Mouse (Mus musculus): ENCODE measurements around the gene Nfatc3.

The Nfatc3 gene

GRCm38 (mm10) chr8:106056455-106056982 lies 2.1 kb upstream of the Nfatc3 start:
- no peak for DNase-seq (ENCODE audit: low spot score in 2 of 2)

- DNase-seq (ENCODE audit: low spot score in 2 of 2): peak; percentile 71 to 90
These were observed 1.2 kb downstream of the Nfatc3 start for GRCm38 (mm10) chr8:106059613-106060371.

- no peak for DNase-seq (ENCODE audit: low spot score in 2 of 2)
These were observed 1.9 kb downstream of the Nfatc3 start for GRCm38 (mm10) chr8:106060521-106060920.

- DNase-seq (ENCODE audit: low spot score in 2 of 2): no peak
These were observed 3.0 kb downstream of the Nfatc3 start for GRCm38 (mm10) chr8:106061686-106062085.

- DNase-seq (ENCODE audit: low spot score in 2 of 2): no peak
These were observed 4.4 kb downstream of the Nfatc3 start for GRCm38 (mm10) chr8:106063046-106063445.

GRCm38 (mm10) chr8:106066721-106067120 lies 8.1 kb downstream of the Nfatc3 start:
- DNase-seq (ENCODE audit: low spot score in 2 of 2): no peak

- no peak for DNase-seq (ENCODE audit: low spot score in 2 of 2)
These were observed 10.9 kb downstream of the Nfatc3 start for GRCm38 (mm10) chr8:106069565-106069964.

GRCm38 (mm10) chr8:106072113-106072512 lies 13.5 kb downstream of the Nfatc3 start:
- no peak for DNase-seq (ENCODE audit: low spot score in 2 of 2)

GRCm38 (mm10) chr8:106074236-106074635 lies 15.6 kb downstream of the Nfatc3 start:
- no peak for DNase-seq (ENCODE audit: low spot score in 2 of 2)

- no peak for DNase-seq (ENCODE audit: low spot score in 2 of 2)
These were observed 16.0 kb downstream of the Nfatc3 start for GRCm38 (mm10) chr8:106074659-106075058.

- peak in 1 of 2 experiments; percentile 18 for DNase-seq (ENCODE audit: low spot score in 2 of 2)
These were observed 16.7 kb downstream of the Nfatc3 start for GRCm38 (mm10) chr8:106075161-106075862.

- DNase-seq (ENCODE audit: low spot score in 2 of 2): no peak
These were observed 17.2 kb downstream of the Nfatc3 start for GRCm38 (mm10) chr8:106075863-106076174.

- peak in 1 of 2 experiments; percentile 56 for DNase-seq (ENCODE audit: low spot score in 2 of 2)
These were observed 18.0 kb downstream of the Nfatc3 start for GRCm38 (mm10) chr8:106076612-106077011.

- no peak for DNase-seq (ENCODE audit: low spot score in 2 of 2)
These were observed 18.9 kb downstream of the Nfatc3 start for GRCm38 (mm10) chr8:106077452-106078067.

- no peak for DNase-seq (ENCODE audit: low spot score in 2 of 2)
These were observed 43.7 kb downstream of the Nfatc3 start for GRCm38 (mm10) chr8:106102321-106102720.

GRCm38 (mm10) chr8:106103888-106104287 lies 45.2 kb downstream of the Nfatc3 start:
- DNase-seq (ENCODE audit: low spot score in 2 of 2): no peak

- no peak for DNase-seq (ENCODE audit: low spot score in 2 of 2)
These were observed 47.6 kb downstream of the Nfatc3 start for GRCm38 (mm10) chr8:106106193-106106592.

- DNase-seq (ENCODE audit: low spot score in 2 of 2): peak; percentile 31 to 33
These were observed 49.4 kb downstream of the Nfatc3 start for GRCm38 (mm10) chr8:106108080-106108479.

- DNase-seq (ENCODE audit: low spot score in 2 of 2): peak; percentile 29 to 32
These were observed 50.1 kb downstream of the Nfatc3 start for GRCm38 (mm10) chr8:106108729-106109128.

GRCm38 (mm10) chr8:106112041-106112440 lies 53.4 kb downstream of the Nfatc3 start:
- no peak for DNase-seq (ENCODE audit: low spot score in 2 of 2)

- no peak for DNase-seq (ENCODE audit: low spot score in 2 of 2)
These were observed 53.9 kb downstream of the Nfatc3 start for GRCm38 (mm10) chr8:106112514-106112913.

- DNase-seq (ENCODE audit: low spot score in 2 of 2): peak; percentile 67 to 81
These were observed 57.3 kb downstream of the Nfatc3 start for GRCm38 (mm10) chr8:106115897-106116296.

GRCm38 (mm10) chr8:106123443-106123842 lies 64.8 kb downstream of the Nfatc3 start:
- DNase-seq (ENCODE audit: low spot score in 2 of 2): no peak
